Mouse (Mus musculus) stomach, embryonic 14.5 days (tissue): ENCODE data around the gene Klf4. TPM values are rescaled to one million over a fixed set of nuclear protein-coding genes. Genes with fewer than 3 reads are reported as not detected.
A peak's percentile ranks its signal among the peaks of the same experiment; 100 is the strongest.

Source experiments
- ATAC-seq: fragments of 200-750 bp; cut with Nextera tagmentation; 2 replicates; pipeline ENCODE4 v1.8.0; 2017; ENCODE audit warnings: low read depth, moderate TSS enrichment; ENCODE audit not compliant: insufficient number of reproducible peaks, insufficient read depth, low FRiP score
- H3K27ac ChIP-seq: fragments of 300-500 bp; sonication (generic); 2 replicates; pipeline ENCODE4 v1.5.1; 2014; ENCODE audit warnings: mild to moderate bottlenecking, low read length, moderate library complexity, mixed read lengths
- H3K27me3 ChIP-seq: fragments of 300-500 bp; sonication (generic); 2 replicates; pipeline ENCODE4 v1.6.1; 2014; ENCODE audit warnings: low read length, control low read depth, mixed read lengths; ENCODE audit not compliant: control insufficient read depth, insufficient read depth
- H3K36me3 ChIP-seq: fragments of 300-500 bp; sonication (generic); 2 replicates; pipeline ENCODE4 v1.6.1; 2014; ENCODE audit warnings: mild to moderate bottlenecking, control low read depth, low read length, moderate library complexity, mixed read lengths; ENCODE audit not compliant: control insufficient read depth, insufficient read depth
- H3K4me1 ChIP-seq: fragments of 300-500 bp; sonication (generic); 2 replicates; pipeline ENCODE4 v1.6.1; 2014; ENCODE audit warnings: low read length, control low read depth, mixed read lengths; ENCODE audit not compliant: control insufficient read depth, insufficient read depth
- H3K4me2 ChIP-seq: fragments of 300-500 bp; sonication (generic); replicated peaks from 2 replicates; pipeline ENCODE4 v1.6.1; 2014; ENCODE audit warnings: low read depth, low read length, control low read depth
- H3K4me3 ChIP-seq: fragments of 300-500 bp; sonication (generic); 2 replicates; pipeline ENCODE4 v1.5.1; 2014; ENCODE audit warnings: low read depth, low read length, control low read depth
- H3K9ac ChIP-seq: fragments of 300-500 bp; sonication (generic); replicated peaks from 2 replicates; pipeline ENCODE4 v1.6.1; 2014; ENCODE audit warnings: low read depth, mild to moderate bottlenecking, control low read depth, low read length, moderate library complexity, mixed read lengths
- H3K9me3 ChIP-seq: fragments of 300-500 bp; sonication (generic); 2 replicates; pipeline ENCODE4 v1.6.1; 2016; ENCODE audit warnings: low read depth, low read length, control low read depth; ENCODE audit not compliant: control insufficient read depth
- WGBS: fragments of 180-500 bp; shearing (Covaris S2); extraction: QIAGEN DNeasy Blood & Tissue Kit; methylation state at CpG from one replicate; pipeline ENCODE4 v1.1.7; 2014; 5-methylcytosine and 5-hydroxymethylcytosine counted together
- polyA plus RNA-seq: library from polyadenylated mRNA; unstranded; fragments of >200 nt; fragmentation: Nextera tagmentation; extraction: Ambion mirVana; gene quantifications from 2 replicates; pipeline ENCODE4 v1.2.1, GENCODE M21; 2014

The Klf4 gene
- polyA plus RNA-seq, 1 experiment from 2014 or later = 21.0 TPM

DNA sequence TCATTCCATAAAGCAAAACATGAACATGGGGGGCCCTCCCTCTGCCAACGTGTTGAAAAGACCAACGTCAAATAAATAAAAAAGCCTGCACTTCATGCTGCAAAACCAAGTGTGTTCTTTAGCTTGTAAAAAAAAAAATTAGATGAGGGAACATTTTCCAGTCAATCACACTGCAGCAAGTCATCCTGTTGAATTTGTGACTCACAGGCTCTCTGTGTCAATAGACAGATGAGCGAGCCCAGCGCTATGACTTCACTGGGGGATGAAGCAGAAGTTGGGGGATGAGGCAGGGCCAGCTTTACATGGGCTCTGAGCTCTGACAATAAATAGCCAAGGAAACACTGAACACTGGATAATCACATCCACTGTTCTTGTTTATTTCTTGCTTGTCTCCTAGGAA, 9.4 kb upstream of the Klf4 start:
- no peak for ATAC-seq
- Histone ChIP-seq H3K36me3 (no peaks in the 10 kb centered on the region), H3K9me3 (no peaks in the 10 kb centered on the region), H3K9ac (no peak overlapping the region), H3K4me1 (no peaks in the 10 kb centered on the region), H3K4me2 (no peak overlapping the region), H3K27ac (no peak overlapping the region), H3K4me3 (no peak overlapping the region), H3K27me3 (no peaks in the 10 kb centered on the region)
- 48% methylated on average over 4 of the region's 4 CpGs for WGBS

DNA sequence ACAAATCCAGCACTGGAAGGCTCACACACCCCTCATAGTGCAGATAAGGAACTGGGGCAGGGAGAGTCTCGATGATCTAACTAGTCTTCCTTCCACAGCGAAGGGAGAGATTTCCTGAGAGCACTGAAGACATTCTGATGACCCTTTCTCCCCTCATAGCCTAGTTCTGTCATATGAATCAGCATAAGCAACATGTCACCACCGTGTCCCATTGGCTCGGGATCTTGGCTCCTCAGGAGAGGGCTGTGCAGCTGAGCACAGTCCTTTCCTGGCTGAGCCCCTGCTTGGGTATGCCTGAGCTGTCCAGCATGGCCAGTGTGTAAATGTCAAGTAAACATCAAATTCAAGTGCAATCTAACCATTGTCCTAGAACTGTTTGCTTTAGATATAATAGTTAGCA, 9.0 kb upstream of the Klf4 start:
- Histone ChIP-seq H3K27me3 (no peaks in the 10 kb centered on the region), H3K4me2 (no peak overlapping the region), H3K9ac (no peak overlapping the region), H3K9me3 (no peaks in the 10 kb centered on the region), H3K4me3 (no peak overlapping the region), H3K36me3 (no peaks in the 10 kb centered on the region), H3K4me1 (no peaks in the 10 kb centered on the region), H3K27ac (no peak overlapping the region)
- ATAC-seq = no peak
- WGBS = 50% methylated on average over 4 of the region's 4 CpGs

DNA sequence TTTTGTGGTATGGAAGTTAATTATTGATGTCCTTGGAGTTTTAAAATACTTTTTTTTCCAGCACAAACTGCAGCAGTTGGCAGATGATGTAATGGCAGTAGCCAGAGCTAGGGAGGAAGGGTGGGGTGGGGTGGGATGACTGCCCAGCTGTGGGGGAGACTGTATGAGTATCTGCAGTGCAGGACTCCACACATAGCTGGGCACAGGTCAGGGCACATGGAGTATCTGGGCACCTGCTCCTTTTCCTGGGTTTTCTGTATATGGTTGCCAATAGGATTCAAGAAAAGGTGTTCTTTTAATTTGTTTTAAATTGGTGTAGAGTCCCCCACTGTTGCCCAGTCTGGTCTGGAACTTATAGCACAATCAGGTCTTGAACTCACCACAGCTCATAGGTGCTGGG, 2.7 kb upstream of the Klf4 start:
- Histone ChIP-seq H3K4me3 (no peak overlapping the region), H3K36me3 (no peaks in the 10 kb centered on the region), H3K4me2 (no peak overlapping the region), H3K27ac (no peak overlapping the region), H3K4me1 (peaks cover 11% of the 10 kb centered on the region; the same call in 1 of the 2 replicates), H3K27me3 (no peaks in the 10 kb centered on the region), H3K9ac (no peak overlapping the region), H3K9me3 (no peaks in the 10 kb centered on the region)
- ATAC-seq = no peak

DNA sequence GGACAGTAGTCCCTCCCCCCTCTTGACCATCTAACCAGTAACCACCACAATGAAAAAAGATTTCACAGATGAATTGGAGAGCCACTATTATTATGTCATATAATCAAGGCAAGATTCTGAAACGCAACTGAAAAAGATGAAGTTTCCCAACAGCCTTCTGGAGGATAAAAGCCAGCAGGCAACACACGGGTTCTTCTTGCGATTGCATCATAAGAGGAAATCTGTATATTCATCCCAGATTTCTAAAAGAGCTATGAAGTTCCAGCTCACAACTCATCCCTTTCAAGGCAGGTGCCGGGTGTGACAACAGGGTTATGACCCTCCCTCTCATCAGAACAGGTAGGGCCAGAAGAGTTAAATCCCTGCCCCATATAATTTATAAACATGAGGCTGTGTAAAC, 2.2 kb upstream of the Klf4 start:
- Histone ChIP-seq H3K4me2 (peak overlapping the region; percentile 80; the same call in 1 of the 2 replicates), H3K9ac (no peak overlapping the region), H3K9me3 (no peaks in the 10 kb centered on the region), H3K4me3 (no peak overlapping the region), H3K36me3 (no peaks in the 10 kb centered on the region), H3K27ac (no peak overlapping the region), H3K27me3 (no peaks in the 10 kb centered on the region), H3K4me1 (peaks cover 13% of the 10 kb centered on the region; the same call in 1 of the 2 replicates)
- 59% methylated on average over 4 of the region's 4 CpGs for whole genome bisulfite sequencing
- no peak for ATAC-seq

DNA sequence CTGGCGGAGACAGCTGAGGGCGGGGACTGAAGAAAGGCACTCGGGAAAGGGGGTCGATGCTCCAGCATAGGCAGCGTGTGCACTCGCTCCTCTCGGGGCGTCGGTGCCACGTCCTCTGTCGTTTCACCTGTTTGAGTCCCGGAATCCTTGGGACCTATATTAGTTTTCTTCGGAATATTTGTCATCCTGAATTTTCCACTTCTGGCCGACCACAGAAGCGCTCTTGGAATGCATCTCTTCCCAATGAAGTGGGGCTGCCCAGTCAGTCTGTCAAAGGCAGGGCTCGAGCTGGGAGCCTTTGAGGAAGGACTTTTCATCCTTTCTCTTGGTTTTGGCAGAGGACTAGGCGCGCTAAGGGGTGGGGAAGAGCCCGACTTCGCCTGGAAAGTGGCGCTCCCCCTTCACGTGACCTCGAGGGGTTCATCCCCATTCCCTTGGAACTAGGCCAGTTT, 1.6 kb upstream of the Klf4 start:
- WGBS = 3% methylated on average over 23 of the region's 23 CpGs
- H3K9me3 ChIP-seq = no peaks in the 10 kb centered on the region
- no peaks in the 10 kb centered on the region for H3K27me3 ChIP-seq
- no peaks in the 10 kb centered on the region for H3K36me3 ChIP-seq
- peak overlapping the region; percentile 65 for H3K4me3 ChIP-seq
- peak overlapping the region; percentile 80 for H3K4me2 ChIP-seq
- H3K27ac ChIP-seq = peak overlapping the region; percentile 95; the same call in 1 of the 2 replicates
- no peak for ATAC-seq
- peak overlapping the region; percentile 67; the same call in 1 of the 2 replicates for H3K9ac ChIP-seq
- peaks cover 13% of the 10 kb centered on the region; the same call in 1 of the 2 replicates for H3K4me1 ChIP-seq

DNA sequence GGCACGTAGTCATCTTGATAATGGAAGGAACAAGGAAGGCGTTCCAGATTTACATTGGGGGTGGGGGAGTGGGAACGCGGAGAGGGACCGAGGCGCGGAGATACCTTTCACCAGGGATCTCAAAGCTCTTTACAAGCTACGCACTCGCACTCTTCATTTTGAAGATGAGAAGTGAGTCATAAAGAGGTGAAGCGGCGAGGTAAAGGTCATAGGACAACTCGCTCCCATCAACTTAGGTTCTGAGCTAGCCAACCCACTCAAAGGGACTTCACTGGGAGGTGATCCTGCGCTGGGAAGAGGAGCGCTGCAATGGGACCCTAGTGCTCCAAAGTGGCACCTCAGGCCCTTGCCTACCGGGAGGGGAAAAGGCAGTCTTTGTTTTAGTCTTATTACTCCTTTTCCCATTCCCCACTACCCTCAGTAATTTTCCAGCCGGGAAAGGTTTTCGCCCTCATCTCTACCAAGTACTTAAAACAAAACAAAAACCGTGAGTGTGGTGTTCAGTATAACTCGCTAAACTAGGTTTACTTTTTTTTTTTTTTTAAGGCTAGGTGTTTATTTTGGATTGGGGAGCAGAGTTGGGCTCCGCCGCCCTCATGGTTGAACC, 1.0 kb upstream of the Klf4 start:
- H3K36me3 ChIP-seq = no peaks in the 10 kb centered on the region
- H3K9me3 ChIP-seq = no peaks in the 10 kb centered on the region
- peak overlapping the region; percentile 95 for H3K27ac ChIP-seq
- WGBS = under 1% methylated on average over 21 of the region's 21 CpGs
- H3K27me3 ChIP-seq = no peaks in the 10 kb centered on the region
- peak overlapping the region; percentile 65 for H3K4me3 ChIP-seq
- peak overlapping the region; percentile 80 for H3K4me2 ChIP-seq
- peak overlapping the region; percentile 67 for H3K9ac ChIP-seq
- ATAC-seq = no peak
- peaks cover 13% of the 10 kb centered on the region; the same call in 1 of the 2 replicates for H3K4me1 ChIP-seq

DNA sequence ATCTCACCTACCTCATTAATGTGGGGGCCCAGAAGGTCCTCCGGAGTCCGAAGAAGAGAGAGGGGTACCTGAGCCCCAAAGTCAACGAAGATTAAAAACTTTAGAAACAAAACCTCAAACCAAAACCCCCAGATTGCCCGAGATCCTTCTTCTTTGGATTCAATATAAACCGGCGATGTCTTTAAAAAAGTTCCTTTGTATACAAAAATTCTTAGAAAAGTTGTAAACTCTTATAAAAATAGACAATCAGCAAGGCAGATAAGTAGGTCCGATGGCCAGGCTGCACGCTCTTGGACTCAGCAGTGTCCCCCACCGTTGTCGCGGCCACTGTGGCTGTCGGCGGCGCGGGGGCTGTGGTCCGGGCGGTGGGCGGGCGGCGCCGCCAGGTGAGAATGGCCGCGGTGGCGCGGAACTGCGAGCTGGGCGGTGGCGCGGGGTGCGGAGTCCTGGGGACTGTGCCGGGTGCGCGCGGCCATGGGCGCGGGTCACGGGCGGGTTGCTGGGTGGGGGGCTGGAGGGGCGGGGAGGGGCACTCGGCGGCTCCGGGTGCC, 335 bp downstream of the Klf4 start:
- Histone ChIP-seq H3K4me2 (peak overlapping the region; percentile 91), H3K36me3 (no peaks in the 10 kb centered on the region), H3K4me3 (peak overlapping the region; percentile 65), H3K9ac (peak overlapping the region; percentile 83), H3K27me3 (no peaks in the 10 kb centered on the region), H3K4me1 (peaks cover 13% of the 10 kb centered on the region; the same call in 1 of the 2 replicates), H3K27ac (peak overlapping the region; percentile 69), H3K9me3 (no peaks in the 10 kb centered on the region)
- WGBS = under 1% methylated on average over 40 of the region's 42 CpGs
- peak; percentile 35; the same call in 1 of the 2 replicates for ATAC-seq

DNA sequence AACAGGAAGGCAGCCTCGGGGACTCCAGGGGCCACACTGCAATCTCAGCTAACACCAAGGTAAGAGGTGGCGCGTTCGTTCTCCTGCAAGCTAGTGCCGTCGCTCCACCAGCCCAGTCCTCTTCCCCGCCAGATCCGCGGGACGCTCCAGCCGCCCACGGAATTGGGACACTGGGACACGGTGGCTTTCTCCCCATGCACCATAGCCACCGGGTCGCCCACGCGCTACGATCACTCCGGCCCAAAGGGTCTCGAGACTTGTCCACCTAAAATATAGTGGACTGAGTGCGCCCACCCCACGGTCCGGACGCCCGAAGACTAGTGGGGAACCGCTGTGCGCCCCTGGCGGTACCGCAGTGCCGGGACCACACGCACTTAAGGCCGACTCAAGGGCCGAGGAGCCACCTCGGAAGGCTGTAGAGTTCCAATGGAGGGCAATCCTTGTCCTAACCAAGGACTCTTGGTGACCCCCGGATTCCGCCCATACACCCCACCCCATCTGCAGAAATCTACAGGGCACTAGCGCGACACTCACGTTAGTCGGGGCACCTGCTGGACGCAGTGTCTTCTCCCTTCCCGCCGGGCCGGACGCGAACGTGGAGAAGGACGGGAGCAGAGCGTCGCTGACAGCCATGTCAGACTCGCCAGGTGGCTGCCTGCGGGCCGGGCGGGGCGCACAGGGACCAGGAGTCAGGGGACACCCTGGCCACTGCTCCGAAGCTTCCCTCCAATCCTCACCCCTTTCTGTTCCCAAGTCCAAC, 990 bp downstream of the Klf4 start:
- Histone ChIP-seq H3K9ac (peak overlapping the region; percentile 83), H3K4me1 (peaks cover 13% of the 10 kb centered on the region; the same call in 1 of the 2 replicates), H3K9me3 (no peaks in the 10 kb centered on the region), H3K27me3 (no peaks in the 10 kb centered on the region), H3K4me2 (peak overlapping the region; percentile 91), H3K36me3 (no peaks in the 10 kb centered on the region), H3K27ac (peak overlapping the region; percentile 69), H3K4me3 (peak overlapping the region; percentile 65)
- 1% methylated on average over 56 of the region's 56 CpGs for WGBS
- ATAC-seq = no peak
